Mouse (Mus musculus) liver, adult 2 months (tissue): ENCODE data around the gene Dennd6a.

Experiments used
- CTCF ChIP-seq: fragments of 200-500 bp; IDR thresholded peaks from 2 replicates; pipeline ENCODE4 v1.5.1; 2011; ENCODE audit warnings: low read depth, low read length, control low read depth
- POLR2A ChIP-seq: fragments of 200-500 bp; IDR thresholded peaks from 2 replicates; pipeline ENCODE4 v1.6.1; 2011; ENCODE audit warnings: low read length, control low read depth; ENCODE audit not compliant: insufficient read depth; ENCODE audit errors: extremely low read depth

GRCm38 (mm10) chr14:26533821-26534756 lies 39.6 kb upstream of the Dennd6a start:
- TF ChIP-seq CTCF = no peak
- TF ChIP-seq POLR2A = no peak
